Mouse (Mus musculus) bone marrow, adult 2 months (tissue): ENCODE data around the gene Dusp6.

ENCODE experiments used
- CTCF ChIP-seq: fragments of 200-500 bp; IDR thresholded peaks from 2 replicates; pipeline ENCODE4 v1.5.1; 2011; ENCODE audit warnings: low read length, control low read depth; ENCODE audit not compliant: control insufficient read depth, insufficient read depth
- POLR2A ChIP-seq: fragments of 200-500 bp; IDR thresholded peaks from 2 replicates; pipeline ENCODE4 v1.6.1; 2011; ENCODE audit warnings: low read depth, mild to moderate bottlenecking, control low read depth, low read length, borderline replicate concordance; ENCODE audit not compliant: control insufficient read depth

DNA sequence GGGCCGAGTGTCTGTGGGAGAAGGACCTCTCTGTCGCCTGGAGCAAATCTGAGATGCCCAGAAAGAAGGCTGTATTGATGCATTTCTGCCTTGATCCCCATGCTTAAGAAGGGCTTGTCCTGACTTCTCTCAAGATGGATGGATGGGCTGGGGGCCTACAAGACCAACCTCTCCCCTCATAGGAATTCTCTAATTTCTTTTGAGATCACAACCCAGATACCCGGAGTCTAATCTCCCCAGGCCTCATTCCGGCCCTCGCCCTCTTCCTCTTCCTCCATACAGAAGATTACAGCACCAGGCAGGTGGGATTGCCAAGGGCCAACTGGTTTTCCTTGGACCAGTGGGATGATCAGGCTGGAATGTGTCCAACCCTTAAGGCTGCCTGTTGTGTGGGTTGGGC lies 26.1 kb downstream of the Dusp6 start:
- TF ChIP-seq POLR2A (no peak), CTCF (no peak)
